Mouse (Mus musculus) thymus, postnatal 25 days (tissue): ENCODE results near the gene Msx3.

Experiments used
- DNase-seq: peaks from one replicate; pipeline ENCODE4 v3.0.0; 2022

The Msx3 gene

GRCm38 (mm10) chr7:140048361-140049114 is at the start of gene Msx3:
Gene Msx3, minus strand, starts transcription at chr7:140049089.
- DNase-seq: no peak

GRCm38 (mm10) chr7:140098466-140098865 is 49.6 kb upstream of the Msx3 start:
- DNase-seq: no peak

- no peak for DNase-seq
These were observed 47.2 kb upstream of the Msx3 start for GRCm38 (mm10) chr7:140096055-140096454.

GRCm38 (mm10) chr7:140095556-140095955 is 46.7 kb upstream of the Msx3 start:
- DNase-seq: no peak

- no peak for DNase-seq
These were observed 46.1 kb upstream of the Msx3 start for GRCm38 (mm10) chr7:140094954-140095353.

- no peak for DNase-seq
These were observed 44.1 kb upstream of the Msx3 start, which contains the start of gene Prap1 for GRCm38 (mm10) chr7:140092924-140093528. Gene Prap1, plus strand, starts transcription at chr7:140093395.

- no peak for DNase-seq
These were observed 41.7 kb upstream of the Msx3 start for GRCm38 (mm10) chr7:140090601-140091000.

- DNase-seq: peak; percentile 21
These were observed 33.4 kb upstream of the Msx3 start, which contains the start of gene Caly for GRCm38 (mm10) chr7:140082242-140082678. Gene Caly, minus strand, starts transcription at chr7:140082548.

GRCm38 (mm10) chr7:140081408-140082241 is 32.7 kb upstream of the Msx3 start:
- DNase-seq: no peak

- peak; percentile 41 for DNase-seq
These were observed 31.7 kb upstream of the Msx3 start for GRCm38 (mm10) chr7:140080503-140081156.

GRCm38 (mm10) chr7:140078711-140079110 is 29.8 kb upstream of the Msx3 start:
- peak; percentile 56 for DNase-seq

- no peak for DNase-seq
These were observed 28.8 kb upstream of the Msx3 start for GRCm38 (mm10) chr7:140077698-140078097.

GRCm38 (mm10) chr7:140070042-140070711 is 21.3 kb upstream of the Msx3 start:
- DNase-seq: no peak

- DNase-seq: no peak
These were observed 18.5 kb upstream of the Msx3 start for GRCm38 (mm10) chr7:140067397-140067796.

- DNase-seq: peak; percentile 68
These were observed 14.2 kb upstream of the Msx3 start for GRCm38 (mm10) chr7:140063092-140063491.

GRCm38 (mm10) chr7:140062307-140062706 is 13.4 kb upstream of the Msx3 start:
- DNase-seq: no peak

- no peak for DNase-seq
These were observed 12.9 kb upstream of the Msx3 start for GRCm38 (mm10) chr7:140061832-140062130.

GRCm38 (mm10) chr7:140060936-140061831 is 12.3 kb upstream of the Msx3 start:
- DNase-seq: no peak

- no peak for DNase-seq
These were observed 10.7 kb upstream of the Msx3 start for GRCm38 (mm10) chr7:140059601-140060000.

- DNase-seq: no peak
These were observed 9.6 kb upstream of the Msx3 start for GRCm38 (mm10) chr7:140058528-140058927.
